Mouse (Mus musculus) liver, adult 2 months (tissue): ENCODE measurements at regions not wholly inside any gene's neighbourhood (a gene's known extent, or its start where the extent isn't known, plus 50 kb on each side); places are given as distances from the start of the nearest gene placed in this dataset.

ENCODE experiments used
- DNase-seq: peaks from one replicate; pipeline ENCODE4 v3.0.0-alpha.2; 2011; ENCODE audit warnings: low read depth, low spot score; ENCODE audit errors: extremely low read depth
- H3K27ac ChIP-seq: fragments of 200-500 bp; replicated peaks from 2 replicates; pipeline ENCODE4 v1.5.1; 2012; ENCODE audit warnings: low read depth, mild to moderate bottlenecking, control low read depth, inconsistent platforms, low read length; ENCODE audit not compliant: insufficient read depth
- H3K27me3 ChIP-seq: fragments of 200-500 bp; 2 replicates; pipeline ENCODE4 v1.6.1; 2012; ENCODE audit warnings: mild to moderate bottlenecking, moderate library complexity, low read length, inconsistent platforms; ENCODE audit not compliant: control insufficient read depth, insufficient read depth
- H3K36me3 ChIP-seq: fragments of 200-500 bp; 2 replicates; pipeline ENCODE4 v1.6.1; 2012; ENCODE audit warnings: low read length, inconsistent platforms; ENCODE audit not compliant: control insufficient read depth, insufficient read depth
- H3K4me1 ChIP-seq: fragments of 200-500 bp; 2 replicates; pipeline ENCODE4 v1.6.1; 2011; ENCODE audit warnings: low read length; ENCODE audit not compliant: control insufficient read depth, insufficient read depth
- H3K4me3 ChIP-seq: fragments of 200-500 bp; 2 replicates; pipeline ENCODE4 v1.5.1; 2011; ENCODE audit warnings: low read depth, mild to moderate bottlenecking, control low read depth, low read length, moderate library complexity; ENCODE audit not compliant: insufficient read depth
- H3K79me2 ChIP-seq: fragments of 200-500 bp; 2 replicates; pipeline ENCODE4 v1.6.1; 2012; ENCODE audit warnings: inconsistent platforms, mild to moderate bottlenecking, low read length, moderate library complexity; ENCODE audit not compliant: control insufficient read depth, insufficient read depth
- H3K9ac ChIP-seq: fragments of 200-500 bp; 2 replicates; pipeline ENCODE4 v1.6.1; 2012; ENCODE audit warnings: low read depth, mild to moderate bottlenecking, control low read depth, inconsistent platforms, low read length
- CTCF ChIP-seq: fragments of 200-500 bp; IDR thresholded peaks from 2 replicates; pipeline ENCODE4 v1.5.1; 2011; ENCODE audit warnings: low read depth, low read length, control low read depth
- POLR2A ChIP-seq: fragments of 200-500 bp; IDR thresholded peaks from 2 replicates; pipeline ENCODE4 v1.6.1; 2011; ENCODE audit warnings: low read length, control low read depth; ENCODE audit not compliant: insufficient read depth; ENCODE audit errors: extremely low read depth
- WGBS: fragments of 180-500 bp; shearing (Covaris S2); methylation state at CpG from one replicate; pipeline ENCODE4 v1.1.7; 2018; 5-methylcytosine and 5-hydroxymethylcytosine counted together

DNA sequence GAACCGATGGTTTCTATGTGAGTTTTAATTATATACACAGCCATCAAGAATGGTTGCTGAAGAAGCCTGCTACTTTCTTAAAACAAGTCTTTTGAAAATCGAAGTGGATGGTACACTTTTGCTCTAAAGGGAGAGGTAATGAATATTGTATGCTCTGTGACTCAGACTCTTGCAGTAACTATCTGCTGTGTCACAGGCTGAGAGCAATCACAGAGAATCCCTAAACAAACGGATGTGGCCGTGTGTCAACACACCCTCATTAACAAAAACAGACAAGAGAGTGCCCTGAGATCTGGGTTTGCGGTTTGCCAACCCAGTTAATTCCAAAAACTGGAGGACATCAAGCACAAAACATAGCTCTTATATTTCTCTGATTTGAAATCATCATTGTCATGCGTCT, 292.1 kb upstream of the Mmadhc start:
- H3K9ac ChIP-seq = no peak overlapping the region
- peak; percentile 48 for DNase-seq
- no peak overlapping the region for H3K4me3 ChIP-seq
- TF ChIP-seq POLR2A = no peak
- TF ChIP-seq CTCF = no peak
- WGBS = 35% methylated on average over 6 of the region's 6 CpGs
- H3K27me3 ChIP-seq = no peaks in the 10 kb centered on the region
- H3K79me2 ChIP-seq = no peaks in the 10 kb centered on the region
- H3K27ac ChIP-seq = no peak overlapping the region
- H3K36me3 ChIP-seq = no peaks in the 10 kb centered on the region
- peaks cover 6% of the 10 kb centered on the region for H3K4me1 ChIP-seq

DNA sequence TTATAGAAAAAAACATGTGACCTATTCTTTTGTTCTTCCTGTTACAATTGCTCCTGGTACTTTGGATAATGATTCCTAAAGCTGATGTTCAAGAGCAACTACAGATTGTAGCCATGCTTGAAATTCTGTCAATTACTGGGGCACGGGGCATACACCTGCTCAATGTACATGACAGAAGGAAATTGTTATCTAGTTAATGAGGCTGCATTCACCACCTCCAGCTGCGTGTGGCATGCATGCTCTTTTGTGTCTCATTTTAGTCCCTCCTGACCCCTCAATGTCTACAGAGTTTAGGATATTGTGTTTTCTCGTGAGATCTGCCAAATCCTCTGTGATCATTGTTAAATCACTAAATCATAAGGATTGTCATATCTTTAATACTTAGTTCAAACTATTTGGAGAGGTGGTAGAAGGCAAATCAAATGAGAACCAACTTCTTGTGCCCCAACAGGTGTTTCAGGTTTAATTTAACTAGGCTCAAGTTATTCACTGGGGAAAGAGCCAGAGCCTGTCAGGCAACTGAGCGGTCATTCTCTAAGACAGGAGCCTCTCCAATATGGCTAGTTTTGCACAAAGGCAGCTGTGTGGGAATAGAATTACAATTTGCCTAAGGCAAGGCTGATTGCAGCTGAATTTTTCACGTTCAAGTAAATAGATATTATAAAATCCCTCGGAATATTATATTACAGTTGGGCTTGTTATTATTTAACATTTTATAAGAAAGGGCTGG, 289.9 kb upstream of the Mmadhc start:
- Histone ChIP-seq H3K9ac (no peak overlapping the region), H3K4me1 (peaks cover 6% of the 10 kb centered on the region), H3K79me2 (no peaks in the 10 kb centered on the region), H3K27me3 (no peaks in the 10 kb centered on the region), H3K27ac (no peak overlapping the region), H3K4me3 (no peak overlapping the region), H3K36me3 (no peaks in the 10 kb centered on the region)
- 91% methylated on average over 6 of the region's 6 CpGs for WGBS
- no peak for DNase-seq
- TF ChIP-seq POLR2A (no peak), CTCF (no peak)

DNA sequence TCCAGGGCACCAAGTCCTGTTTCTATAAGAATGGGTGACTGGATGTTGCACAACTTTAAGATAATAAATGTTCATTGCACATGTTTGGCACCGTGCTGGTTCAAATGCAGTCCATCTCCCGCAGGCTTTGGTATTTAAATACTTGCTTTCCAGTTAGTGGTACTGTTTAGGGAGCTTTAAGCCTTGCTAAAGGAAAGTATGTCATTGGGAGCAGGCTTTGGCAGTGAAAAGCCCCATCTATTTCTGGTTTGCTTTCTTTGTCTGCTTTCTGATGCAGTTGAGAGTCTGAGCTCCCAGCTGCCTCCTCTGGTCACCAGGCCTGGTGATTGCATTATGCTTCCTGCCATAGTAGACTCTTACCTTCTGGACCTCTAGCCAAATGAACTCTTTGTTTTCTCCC, 283.0 kb upstream of the Mmadhc start:
- H3K4me3 ChIP-seq = no peak overlapping the region
- TF ChIP-seq POLR2A = no peak
- TF ChIP-seq CTCF = no peak
- 77% methylated on average over 2 of the region's 2 CpGs for WGBS

DNA sequence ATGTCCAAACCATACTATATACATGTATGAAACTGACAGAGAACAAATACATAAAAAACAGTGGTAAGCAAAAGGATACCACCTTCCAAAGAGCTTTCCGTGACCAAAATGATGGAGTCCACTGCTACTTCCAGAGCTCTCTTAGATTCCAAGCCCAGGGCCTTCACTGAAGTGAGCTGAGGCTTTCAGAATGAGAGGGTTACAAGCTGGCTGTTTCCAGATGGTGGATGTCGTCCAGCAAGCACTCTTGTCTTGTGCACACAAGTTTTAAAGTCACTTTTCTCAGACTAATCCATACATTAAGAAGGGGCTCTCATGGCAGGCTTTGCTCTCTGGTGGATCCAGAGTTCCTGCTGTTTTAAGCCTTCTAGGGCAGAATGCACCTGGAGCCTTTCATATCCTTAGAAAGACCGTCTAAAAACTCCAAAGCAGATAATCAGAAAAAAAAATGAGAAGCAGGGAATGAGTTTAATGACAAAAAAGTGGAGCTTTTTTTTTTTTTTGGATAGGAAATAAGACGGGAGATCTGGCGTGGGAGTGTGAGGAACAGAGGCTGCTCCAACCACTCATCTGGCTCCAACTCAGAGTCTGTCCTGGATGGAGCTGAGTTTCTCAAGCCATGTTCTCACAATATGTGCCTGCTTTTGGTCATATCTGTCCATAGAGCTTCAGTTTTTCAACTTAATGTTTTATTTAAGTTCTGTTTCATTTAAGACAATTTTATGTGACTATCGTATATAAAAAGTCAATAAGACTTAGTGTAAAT, 281.9 kb upstream of the Mmadhc start:
- Histone ChIP-seq H3K36me3 (no peaks in the 10 kb centered on the region), H3K27me3 (no peaks in the 10 kb centered on the region), H3K79me2 (no peaks in the 10 kb centered on the region), H3K4me3 (no peak overlapping the region), H3K27ac (no peak overlapping the region), H3K4me1 (no peaks in the 10 kb centered on the region), H3K9ac (no peak overlapping the region)
- WGBS = 86% methylated on average over 6 of the region's 6 CpGs
- DNase-seq = no peak
- TF ChIP-seq POLR2A (no peak), CTCF (no peak)

More for the DNA sequence above, 283.0 kb upstream of the Mmadhc start:
- H3K79me2 ChIP-seq = no peaks in the 10 kb centered on the region
- H3K4me1 ChIP-seq = no peaks in the 10 kb centered on the region
- no peaks in the 10 kb centered on the region for H3K36me3 ChIP-seq
- no peak overlapping the region for H3K9ac ChIP-seq
- no peak overlapping the region for H3K27ac ChIP-seq
- DNase-seq = no peak
- no peaks in the 10 kb centered on the region for H3K27me3 ChIP-seq

DNA sequence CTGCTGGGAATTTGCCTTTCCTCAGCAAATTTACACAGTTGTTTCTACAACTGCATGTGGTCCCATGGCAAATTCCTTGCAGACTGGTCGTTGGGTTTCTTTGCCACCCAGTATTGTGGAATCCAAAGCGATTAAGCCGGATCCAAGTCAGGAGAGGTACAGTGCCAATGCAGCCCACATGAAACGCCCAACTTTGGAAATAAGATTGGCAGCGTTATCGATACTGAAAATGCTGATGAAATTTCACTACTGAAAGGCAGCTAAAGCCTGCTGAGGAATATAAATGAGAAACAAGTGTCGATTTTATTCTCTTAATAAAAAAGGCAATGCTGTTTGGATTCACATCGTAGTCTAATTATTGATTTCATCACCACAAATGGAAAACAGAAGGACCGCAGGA, 281.1 kb upstream of the Mmadhc start:
- WGBS = 89% methylated on average over 9 of the region's 9 CpGs
- H3K36me3 ChIP-seq = no peaks in the 10 kb centered on the region
- no peak for DNase-seq
- H3K9ac ChIP-seq = no peak overlapping the region
- TF ChIP-seq CTCF (no peak), POLR2A (no peak)
- no peak overlapping the region for H3K27ac ChIP-seq
- H3K27me3 ChIP-seq = no peaks in the 10 kb centered on the region
- no peaks in the 10 kb centered on the region for H3K4me1 ChIP-seq
- no peaks in the 10 kb centered on the region for H3K79me2 ChIP-seq
- H3K4me3 ChIP-seq = no peak overlapping the region

DNA sequence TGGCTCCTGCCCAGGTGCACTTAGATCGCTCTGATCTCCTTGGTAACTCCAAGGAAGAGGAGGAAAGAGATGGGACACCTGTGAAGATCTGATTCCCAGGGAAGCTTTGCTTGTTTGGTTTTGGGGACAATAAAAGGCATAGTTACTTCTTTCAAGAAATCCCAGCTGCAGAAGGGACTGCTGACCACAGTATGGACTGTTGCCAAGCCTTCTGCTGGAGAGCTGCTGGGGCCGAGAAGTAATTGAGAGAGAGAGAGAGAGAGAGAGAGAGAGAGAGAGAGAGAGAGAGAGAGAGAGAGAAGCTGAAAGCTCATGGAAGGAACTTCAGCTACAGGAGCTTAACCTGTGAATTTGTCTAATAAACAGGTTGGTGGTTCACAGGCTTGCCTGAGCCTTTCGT, 276.9 kb upstream of the Mmadhc start:
- Histone ChIP-seq H3K36me3 (no peaks in the 10 kb centered on the region), H3K27me3 (no peaks in the 10 kb centered on the region), H3K9ac (no peak overlapping the region), H3K4me1 (no peaks in the 10 kb centered on the region), H3K4me3 (no peak overlapping the region), H3K79me2 (no peaks in the 10 kb centered on the region), H3K27ac (no peak overlapping the region)
- WGBS = 72% methylated on average over 3 of the region's 3 CpGs
- no peak for TF ChIP-seq POLR2A
- no peak for TF ChIP-seq CTCF
- no peak for DNase-seq
